Mouse (Mus musculus) MEL (cell line): ENCODE results near the gene Adh6b. TPM values are rescaled to one million over a fixed set of nuclear protein-coding genes. Genes with fewer than 3 reads are reported as not detected.

Source experiments
- DNase-seq: peaks from one replicate; pipeline ENCODE4 v3.0.0; 2011; ENCODE audit warnings: low read depth, low spot score
- H3K27ac ChIP-seq: 2 replicates; pipeline ENCODE4 v1.5.1; 2012; ENCODE audit warnings: low read depth, mild to moderate bottlenecking, control low read depth, low read length, moderate library complexity; ENCODE audit not compliant: control insufficient read depth
- H3K27me3 ChIP-seq, 2 experiments: fragments of 150-350 bp in 1 of 2; sonication (generic) in 1 of 2; 2 replicates each; pipeline ENCODE4 v1.6.1; 2012; ENCODE audit warnings: low read length in 2 of 2, mild to moderate bottlenecking in 2 of 2, improper control_type of control experiment in 1 of 2, moderate library complexity in 1 of 2; ENCODE audit not compliant: insufficient read depth in 2 of 2, control insufficient read depth in 1 of 2
- H3K36me3 ChIP-seq, 2 experiments: 2 replicates each; pipeline ENCODE4 v1.6.1; 2012 to 2014; ENCODE audit warnings: low read length in 2 of 2, improper control_type of control experiment in 1 of 2, inconsistent platforms in 1 of 2, mild to moderate bottlenecking in 1 of 2; ENCODE audit not compliant: insufficient read depth in 2 of 2, control insufficient read depth in 1 of 2
- H3K4me1 ChIP-seq, 2 experiments: fragments of 150-350 bp in 1 of 2; sonication (generic) in 1 of 2; 2 replicates each; pipeline ENCODE4 v1.6.1; 2012; ENCODE audit warnings: low read length in 2 of 2, improper control_type of control experiment in 1 of 2, mild to moderate bottlenecking in 1 of 2; ENCODE audit not compliant: insufficient read depth in 2 of 2, control insufficient read depth in 1 of 2
- H3K4me3 ChIP-seq, 2 experiments: fragments of 150-350 bp in 1 of 2; sonication (generic) in 1 of 2; 2 replicates each; pipeline ENCODE4 v1.5.1; 2012; ENCODE audit warnings: low read depth in 2 of 2, low read length in 2 of 2, mild to moderate bottlenecking in 2 of 2, moderate library complexity in 2 of 2, control low read depth in 1 of 2, improper control_type of control experiment in 1 of 2; ENCODE audit not compliant: control insufficient read depth in 1 of 2, insufficient read depth in 1 of 2
- H3K79me2 ChIP-seq: 2 replicates; pipeline ENCODE4 v1.6.1; 2012; ENCODE audit warnings: mild to moderate bottlenecking, low read length, moderate library complexity; ENCODE audit not compliant: control insufficient read depth, poor library complexity, insufficient read depth
- H3K9ac ChIP-seq: 2 replicates; pipeline ENCODE4 v1.6.1; 2012; ENCODE audit warnings: low read depth, mild to moderate bottlenecking, control low read depth, low read length, moderate library complexity; ENCODE audit not compliant: control insufficient read depth, poor library complexity, severe bottlenecking
- H3K9me3 ChIP-seq: fragments of 150-350 bp; sonication (generic); replicated peaks from 2 replicates; pipeline ENCODE4 v1.6.1; 2012; ENCODE audit warnings: mild to moderate bottlenecking, low read length, improper control_type of control experiment, moderate library complexity; ENCODE audit not compliant: insufficient read depth
- CHD1 ChIP-seq: IDR thresholded peaks from 2 replicates; pipeline ENCODE4 v1.6.1; 2012; ENCODE audit warnings: low read depth, mild to moderate bottlenecking, inconsistent platforms, low read length, improper control_type of control experiment
- CHD2 ChIP-seq: IDR thresholded peaks from 2 replicates; pipeline ENCODE4 v1.6.1; 2011; ENCODE audit warnings: low read length, improper control_type of control experiment
- CTCF ChIP-seq, 3 experiments: IDR thresholded peaks in 2 of 3; conservative IDR thresholded peaks in 1 of 3; 2 replicates each; pipeline ENCODE4 v1.5.1; 2011 to 2012; ENCODE audit warnings: low read length in 3 of 3, low read depth in 2 of 3, mild to moderate bottlenecking in 2 of 3, improper control_type of control experiment in 1 of 3, inconsistent platforms in 1 of 3, mixed read lengths in 1 of 3, moderate library complexity in 1 of 3; ENCODE audit not compliant: control insufficient read depth in 1 of 3, insufficient read depth in 1 of 3, poor library complexity in 1 of 3, severe bottlenecking in 1 of 3
- ETS1 ChIP-seq: IDR thresholded peaks from 2 replicates; pipeline ENCODE4 v1.6.1; 2012; ENCODE audit warnings: low read depth, mild to moderate bottlenecking, inconsistent platforms, low read length, improper control_type of control experiment, moderate library complexity
- GABPA ChIP-seq: IDR thresholded peaks from 2 replicates; pipeline ENCODE4 v1.6.1; 2012; ENCODE audit warnings: low read depth, mild to moderate bottlenecking, inconsistent platforms, low read length, improper control_type of control experiment, moderate library complexity
- MAFK ChIP-seq: IDR thresholded peaks from 2 replicates; pipeline ENCODE4 v1.6.1; 2011; ENCODE audit warnings: low read depth, mild to moderate bottlenecking, low read length, improper control_type of control experiment, borderline replicate concordance
- NRF1 ChIP-seq: IDR thresholded peaks from 2 replicates; pipeline ENCODE4 v1.6.1; 2014; ENCODE audit warnings: low read depth, mild to moderate bottlenecking, inconsistent platforms, low read length, improper control_type of control experiment, moderate library complexity; ENCODE audit not compliant: poor library complexity, insufficient read depth, severe bottlenecking
- POLR2A ChIP-seq, 2 experiments: IDR thresholded peaks; 2 replicates each; pipeline ENCODE4 v1.6.1; 2011 to 2012; ENCODE audit warnings: low read length in 2 of 2, mild to moderate bottlenecking in 2 of 2, control low read depth in 1 of 2, improper control_type of control experiment in 1 of 2, low read depth in 1 of 2, moderate library complexity in 1 of 2; ENCODE audit not compliant: control insufficient read depth in 1 of 2, insufficient read depth in 1 of 2, poor library complexity in 1 of 2
- RAD21 ChIP-seq: IDR thresholded peaks from 2 replicates; pipeline ENCODE4 v1.6.1; 2011; ENCODE audit warnings: mild to moderate bottlenecking, low read depth, low read length, improper control_type of control experiment
- RCOR1 ChIP-seq: IDR thresholded peaks from 2 replicates; pipeline ENCODE4 v1.6.1; 2012; ENCODE audit warnings: low read depth, mild to moderate bottlenecking, inconsistent platforms, low read length, improper control_type of control experiment
- SIN3A ChIP-seq: IDR thresholded peaks from 2 replicates; pipeline ENCODE4 v1.6.1; 2012; ENCODE audit warnings: low read length, improper control_type of control experiment, inconsistent platforms
- TAL1 ChIP-seq: IDR thresholded peaks from 2 replicates; pipeline ENCODE4 v1.6.1; 2012; ENCODE audit warnings: mild to moderate bottlenecking, inconsistent platforms, low read length, moderate library complexity, mixed read lengths
- ZC3H11A ChIP-seq: IDR thresholded peaks from 2 replicates; pipeline ENCODE4 v1.6.1; 2012; ENCODE audit warnings: low read depth, mild to moderate bottlenecking, inconsistent platforms, low read length, improper control_type of control experiment
- ZKSCAN1 ChIP-seq: IDR thresholded peaks from 2 replicates; pipeline ENCODE4 v1.6.1; 2012; ENCODE audit warnings: low read depth, mild to moderate bottlenecking, inconsistent platforms, low read length, improper control_type of control experiment, moderate library complexity
- ZNF384 ChIP-seq: IDR thresholded peaks from 2 replicates; pipeline ENCODE4 v1.6.1; 2012; ENCODE audit warnings: low read depth, mild to moderate bottlenecking, inconsistent platforms, low read length, improper control_type of control experiment
- polyA plus RNA-seq, 2 experiments: library from polyadenylated mRNA; stranded (reverse) in 1 of 2; unstranded in 1 of 2; fragments of >175 nt in 1 of 2; fragments of >200 nt in 1 of 2; gene quantifications; 2 replicates each; pipeline versions ENCODE4 v1.2.1 to v1.2.4; 2012; ENCODE audit warnings: low replicate concordance in 2 of 2, low read depth in 1 of 2; ENCODE audit not compliant: insufficient read length in 2 of 2, insufficient read depth in 1 of 2, missing spikeins in 1 of 2
- total RNA-seq: library from RNA; depleted of rRNA; stranded (reverse); fragments of 300-350 nt; gene quantifications from 2 replicates; pipeline ENCODE4 v1.2.3, GENCODE M21; 2012

Adh6b gene
- total and polyA plus RNA-seq, 3 experiments = not detected

GRCm38 (mm10) chr3:138303771-138304488 lies 37.6 kb upstream of the Adh6b start:
- Histone ChIP-seq H3K9me3 (no peaks in the 10 kb centered on the region), H3K36me3 (no peaks in the 10 kb centered on the region), H3K27me3 (peaks cover 2 to 5% of the 10 kb centered on the region in 2 experiments; a peak in 3 of 4 replicates), H3K9ac (no peak overlapping the region), H3K79me2 (no peaks in the 10 kb centered on the region), H3K4me1 (no peaks in the 10 kb centered on the region), H3K4me3 (no peak overlapping the region), H3K27ac (no peak overlapping the region)
- no peak for DNase-seq
- TF ChIP-seq CHD2 = no peak
- no peak for TF ChIP-seq CHD1
- no peak for TF ChIP-seq RAD21

GRCm38 (mm10) chr3:138304489-138304871 lies 37.1 kb upstream of the Adh6b start:
- H3K4me3 ChIP-seq = no peak overlapping the region
- peaks cover 2 to 5% of the 10 kb centered on the region in 2 experiments; a peak in 3 of 4 replicates for H3K27me3 ChIP-seq
- no peaks in the 10 kb centered on the region for H3K9me3 ChIP-seq
- no peak overlapping the region for H3K27ac ChIP-seq
- no peaks in the 10 kb centered on the region for H3K79me2 ChIP-seq
- no peak for DNase-seq
- H3K4me1 ChIP-seq = no peaks in the 10 kb centered on the region
- no peak overlapping the region for H3K9ac ChIP-seq
- H3K36me3 ChIP-seq = no peaks in the 10 kb centered on the region
- TF ChIP-seq ETS1 (no peak), MAFK (no peak), NRF1 (no peak), TAL1 (no peak), RCOR1 (no peak), ZKSCAN1 (no peak), SIN3A (no peak), POLR2A (IDR thresholded peaks at IDR 0.05; ENCODE audit: control insufficient read depth in 1 of 2, insufficient read depth in 1 of 2, low read depth in 1 of 2, low read length in 2 of 2, poor library complexity in 1 of 2) (no peak)

GRCm38 (mm10) chr3:138305486-138306289 lies 35.9 kb upstream of the Adh6b start:
- TF ChIP-seq SIN3A (no peak), GABPA (no peak), ZC3H11A (no peak), ZNF384 (no peak), CTCF (IDR thresholded peaks at IDR 0.05 in 2 of 3, conservative IDR thresholded peaks at IDR 0.05 in 1 of 3; ENCODE audit: control insufficient read depth in 1 of 3, insufficient read depth in 1 of 3, low read depth in 2 of 3, low read length in 3 of 3, poor library complexity in 1 of 3, severe bottlenecking in 1 of 3) (no peak)

More at GRCm38 (mm10) chr3:138305486-138306289, 35.9 kb upstream of the Adh6b start:
- no peaks in the 10 kb centered on the region for H3K79me2 ChIP-seq
- DNase-seq = no peak
- peaks cover 2% of the 10 kb centered on the region in 2 experiments; a peak in 2 of 4 replicates for H3K27me3 ChIP-seq
- no peaks in the 10 kb centered on the region for H3K4me1 ChIP-seq
- H3K9ac ChIP-seq = no peak overlapping the region
- H3K36me3 ChIP-seq = no peaks in the 10 kb centered on the region
- H3K27ac ChIP-seq = no peak overlapping the region
- H3K9me3 ChIP-seq = no peaks in the 10 kb centered on the region
- H3K4me3 ChIP-seq = no peak overlapping the region
